Mouse (Mus musculus) testis, postnatal 14 days (tissue): Measurements from ENCODE around the gene Micall1.
A peak's percentile ranks its signal among the peaks of the same experiment; 100 is the strongest.

Source experiments
- DNase-seq: peaks from one replicate; pipeline ENCODE4 v3.0.0; 2021; ENCODE audit warnings: low spot score

Micall1 gene

DNA sequence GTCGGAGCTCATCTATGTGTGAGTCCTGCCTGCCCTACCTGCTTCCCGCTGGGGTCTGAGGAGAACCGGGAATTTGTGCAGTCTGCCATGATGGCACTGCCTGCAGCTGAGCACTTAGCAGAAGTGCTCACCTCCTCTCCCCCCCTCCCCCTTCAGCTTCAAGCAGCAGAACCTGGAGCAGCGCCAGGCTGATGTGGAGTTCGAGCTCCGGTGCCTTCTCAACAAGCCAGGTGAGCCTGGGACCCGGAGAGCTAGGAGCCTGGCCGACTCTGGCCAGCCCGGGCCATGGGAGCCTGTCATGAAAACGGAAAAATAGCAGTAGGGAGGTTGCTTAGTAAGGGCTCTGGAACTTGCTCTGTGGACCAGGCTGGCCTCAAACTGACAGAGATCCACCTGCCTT is 22.1 kb downstream of the Micall1 start:
- no peak for DNase-seq

DNA sequence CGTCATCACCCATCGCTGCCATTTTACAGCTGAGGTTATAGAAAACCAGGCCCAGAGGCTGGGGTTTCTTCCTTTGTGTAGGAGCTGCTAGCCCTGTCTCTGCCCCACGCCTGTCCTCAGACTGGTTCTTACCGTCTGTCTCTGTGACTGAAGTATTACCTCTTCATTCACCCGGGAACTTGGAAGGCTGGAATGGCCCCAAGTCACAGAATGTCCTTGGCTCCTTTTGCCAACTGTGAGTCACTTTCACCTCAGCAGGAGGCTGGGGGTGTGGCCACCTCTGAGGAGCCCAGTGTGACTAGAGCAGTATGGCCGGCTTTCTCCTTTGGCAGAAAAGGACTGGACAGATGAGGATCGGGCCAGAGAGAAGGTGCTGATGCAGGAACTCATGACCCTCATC is 22.7 kb downstream of the Micall1 start:
- DNase-seq = peak; percentile 86

DNA sequence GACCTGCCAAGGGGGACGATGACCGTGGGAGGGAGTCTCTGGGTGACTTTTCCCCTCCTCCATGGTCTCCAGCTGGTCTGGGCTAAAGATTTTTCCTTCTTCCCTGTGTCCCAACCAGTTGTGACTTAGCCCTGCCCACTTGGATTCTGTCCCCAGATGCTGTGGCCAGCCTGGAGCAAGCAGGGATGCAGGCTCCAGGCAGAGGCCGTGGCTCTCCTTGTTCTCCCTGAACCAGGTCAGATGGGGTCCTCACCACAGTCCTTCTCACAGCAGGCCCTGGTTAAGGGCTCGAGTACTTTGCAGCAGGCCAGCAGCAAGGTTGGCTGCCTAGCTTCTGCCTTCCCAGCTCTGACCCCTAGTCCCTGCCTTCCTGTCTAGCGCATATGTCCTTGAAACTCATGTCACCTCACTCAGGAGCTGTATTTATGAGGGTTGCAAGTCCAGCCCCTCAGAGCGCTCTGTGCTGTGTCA is 24.5 kb downstream of the Micall1 start:
- no peak for DNase-seq

DNA sequence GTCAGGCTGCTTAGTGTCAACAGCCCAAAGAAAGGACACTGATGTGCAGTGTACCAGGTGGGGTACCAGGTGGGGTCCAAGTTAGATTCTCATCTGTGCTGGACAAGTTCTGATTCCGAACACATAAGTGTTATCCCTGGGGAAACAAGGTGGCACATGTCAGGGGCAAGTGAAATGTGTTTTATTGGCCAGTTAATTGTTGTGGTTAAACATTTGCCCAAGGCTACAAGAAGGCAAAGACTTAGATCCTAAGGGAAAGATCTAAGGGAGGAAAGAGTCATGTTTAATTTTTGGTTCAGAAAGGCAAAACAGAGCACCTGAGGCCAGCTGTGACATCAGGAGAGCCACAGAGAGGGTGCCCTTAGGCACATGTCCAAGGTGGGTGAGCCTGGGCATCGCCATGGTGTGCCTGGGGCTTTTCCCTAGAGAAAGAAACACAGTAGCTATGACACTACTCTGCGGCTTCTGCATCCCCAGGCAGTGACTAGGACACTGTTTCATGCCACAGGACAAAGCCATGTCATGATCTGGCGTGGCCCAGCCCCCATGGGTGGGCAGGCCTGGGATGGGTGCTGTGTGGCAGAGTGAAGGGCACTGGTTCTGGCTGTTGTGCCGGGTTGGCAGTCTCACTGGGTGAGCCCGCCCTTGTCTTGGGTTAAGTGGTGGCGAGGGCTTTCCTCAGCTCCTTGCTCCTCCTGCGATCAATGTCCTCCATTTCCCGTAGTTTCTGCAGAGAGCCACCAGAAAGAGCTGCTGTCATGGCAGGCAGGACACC is 26.0 kb downstream of the Micall1 start:
- no peak for DNase-seq

DNA sequence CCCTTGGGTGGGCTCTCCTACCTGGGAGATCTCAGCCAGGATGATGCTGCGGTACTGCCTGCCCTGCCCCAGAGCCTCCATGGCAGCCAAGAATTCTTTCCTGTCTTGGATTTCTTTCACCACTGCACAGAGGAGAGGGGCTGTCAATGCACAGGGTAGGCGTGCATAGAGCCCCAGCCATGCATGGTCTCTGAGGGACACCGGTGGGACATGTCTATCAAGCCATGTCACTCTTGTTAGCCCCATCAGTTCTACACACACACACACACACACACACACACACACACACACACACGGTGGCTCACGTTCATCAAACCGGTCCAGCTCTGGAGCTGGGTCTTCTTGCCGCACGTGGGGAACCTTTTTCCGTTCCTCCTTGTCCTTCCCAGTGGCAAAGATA is 26.6 kb downstream of the Micall1 start:
- DNase-seq = no peak

DNA sequence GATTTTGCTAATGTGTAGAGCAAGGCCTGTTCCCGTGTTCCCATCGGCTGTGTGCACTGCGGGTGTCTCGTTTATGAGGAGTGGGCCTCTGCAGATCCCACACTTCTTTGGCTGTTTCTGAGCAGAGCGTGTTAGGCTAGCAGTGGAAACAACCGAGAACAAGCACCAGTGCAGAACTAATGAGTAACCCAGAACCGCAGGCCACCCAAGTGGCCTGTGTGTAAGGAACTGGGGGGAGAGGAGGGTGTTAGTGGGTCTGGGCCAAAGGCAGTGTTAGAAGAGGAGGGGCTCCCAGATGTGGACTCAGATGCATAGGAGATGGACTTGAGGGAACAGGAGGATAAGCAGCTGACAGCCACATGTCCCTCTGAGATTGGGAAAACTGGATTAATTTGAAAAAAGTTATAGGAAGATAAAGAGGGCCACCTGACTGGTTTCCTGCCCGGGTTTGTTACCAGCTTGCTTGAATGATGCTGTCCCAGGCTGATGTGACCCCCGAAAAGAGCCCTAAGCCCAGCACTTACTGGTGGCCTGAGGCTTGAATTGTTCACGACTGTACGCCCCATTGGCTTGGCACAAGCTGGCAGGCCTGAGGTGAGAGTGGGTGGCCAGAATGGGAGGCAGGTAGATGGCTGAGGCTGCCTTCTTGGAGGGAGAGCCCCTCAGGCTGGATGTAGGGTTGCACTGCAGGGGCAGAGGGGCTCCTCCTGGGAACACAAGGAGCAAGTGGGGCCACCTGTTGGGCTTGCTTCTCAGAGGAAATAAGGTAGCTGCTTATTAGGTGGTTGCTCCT is 27.3 kb downstream of the Micall1 start:
- no peak for DNase-seq

DNA sequence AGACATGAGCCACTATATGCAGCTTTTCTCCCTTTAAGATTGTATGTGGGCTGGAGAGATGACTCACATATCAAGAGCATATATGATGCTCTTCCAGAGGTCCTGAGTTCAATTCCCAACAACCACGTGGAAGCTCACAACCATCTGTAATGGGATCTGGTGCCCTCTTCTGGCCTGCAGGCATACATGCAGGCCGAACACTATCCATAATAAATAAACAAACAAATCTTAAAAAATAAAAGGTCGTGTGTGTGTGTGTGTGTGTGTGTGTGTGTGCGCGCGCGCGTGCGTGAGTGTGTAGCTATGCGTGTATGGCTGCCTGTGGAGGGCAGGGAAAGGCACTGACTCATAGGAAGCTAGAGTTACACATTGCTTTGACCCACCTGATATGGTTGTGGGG is 30.9 kb downstream of the Micall1 start:
- no peak for DNase-seq

DNA sequence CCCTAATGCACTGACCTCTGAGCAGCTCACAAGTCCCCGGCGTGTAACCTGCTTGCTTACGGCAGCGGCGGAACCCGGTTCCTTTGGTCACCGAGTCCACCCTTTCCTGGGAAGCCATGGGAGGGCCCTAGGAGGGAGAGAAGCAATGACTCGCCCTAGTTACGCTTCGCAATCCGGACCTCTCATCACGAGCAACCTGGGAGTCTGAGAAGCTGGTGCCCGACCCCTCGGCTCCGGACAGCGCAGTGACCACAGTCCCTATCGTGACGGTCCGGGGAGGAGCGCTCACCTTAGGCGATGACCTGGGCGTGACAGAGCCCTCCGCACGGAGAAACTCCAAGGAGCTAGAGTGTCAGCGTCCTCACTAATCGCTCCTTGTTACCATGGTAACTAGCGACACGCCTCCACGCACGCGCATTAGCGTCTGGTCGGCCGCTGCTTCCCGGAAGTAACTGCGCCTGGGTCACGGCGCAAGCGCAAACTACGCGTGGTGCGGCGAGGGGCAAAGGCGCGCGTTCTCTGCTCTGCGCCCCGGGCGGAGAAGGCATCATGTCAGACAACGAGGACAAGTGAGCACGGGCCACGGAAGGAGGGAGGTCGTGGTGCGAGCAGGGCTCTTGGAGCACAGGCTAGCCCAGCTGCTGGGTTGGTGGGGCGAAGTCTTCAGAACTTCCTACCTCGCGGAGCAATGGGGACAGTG is 32.3 kb downstream of the Micall1 start, which contains the start of the genes Polr2f and 1700088E04Rik:
Gene Polr2f (plus strand): TSS at position 144 of the 700 bp plus-strand sequence.
Gene 1700088E04Rik (minus strand): TSS at position 388 of the 700 bp plus-strand sequence.
- DNase-seq = peak; percentile 93

DNA sequence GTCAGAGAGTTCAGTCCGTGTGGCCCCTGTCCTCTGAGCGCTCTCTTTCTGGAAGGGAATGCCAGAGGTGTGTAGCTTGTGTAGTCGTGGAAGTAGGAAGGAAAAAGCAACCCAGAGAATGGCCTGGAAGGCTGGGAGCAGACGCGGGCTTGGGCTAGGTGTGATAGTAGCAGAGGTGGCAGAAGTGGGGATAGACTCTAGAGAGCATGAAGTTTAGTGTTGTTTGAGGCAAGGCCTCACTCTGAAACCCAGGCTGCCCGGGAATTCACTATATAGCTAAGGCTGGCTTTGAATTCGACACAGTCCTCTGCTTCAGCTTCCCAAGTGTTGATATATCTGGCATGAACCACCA is 32.8 kb downstream of the Micall1 start:
- DNase-seq = no peak

DNA sequence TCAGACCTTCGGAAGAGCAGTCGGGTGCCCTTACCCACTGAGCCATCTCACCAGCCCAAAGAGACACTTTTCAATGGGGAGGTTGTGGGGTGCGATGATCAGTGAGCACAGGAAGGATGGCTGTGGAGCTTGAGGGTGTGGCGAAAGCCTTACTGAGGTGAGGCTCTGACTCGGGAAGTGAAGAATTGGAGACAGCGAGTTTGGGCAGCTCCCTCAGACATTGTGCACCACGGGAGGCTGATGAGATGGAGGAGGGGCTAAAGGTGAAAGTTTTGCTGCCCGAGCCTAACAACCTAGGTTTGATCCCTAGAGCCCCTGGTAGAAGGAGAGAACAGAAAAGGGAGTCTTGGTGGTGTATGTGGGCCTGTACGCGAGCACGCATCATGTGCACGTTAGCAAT is 34.6 kb downstream of the Micall1 start:
- no peak for DNase-seq

DNA sequence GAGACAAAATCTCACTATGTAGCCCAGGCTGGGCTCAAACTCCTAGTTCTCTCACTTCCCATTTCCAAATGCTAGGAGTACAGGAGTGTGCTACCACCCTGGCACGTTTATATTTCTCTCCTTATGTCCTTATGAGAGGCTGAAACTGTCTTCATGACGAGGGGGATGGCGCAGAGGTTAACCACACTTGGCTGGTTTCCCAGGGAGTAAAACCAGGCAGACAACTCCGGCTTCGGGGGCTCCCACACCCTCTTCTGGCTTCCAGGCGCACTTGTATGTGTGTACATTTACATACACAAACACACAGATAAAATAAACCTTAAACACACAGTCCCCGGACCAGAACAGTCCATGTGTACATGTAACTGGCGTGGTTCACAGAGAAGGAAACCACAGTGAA is 35.3 kb downstream of the Micall1 start:
- no peak for DNase-seq

DNA sequence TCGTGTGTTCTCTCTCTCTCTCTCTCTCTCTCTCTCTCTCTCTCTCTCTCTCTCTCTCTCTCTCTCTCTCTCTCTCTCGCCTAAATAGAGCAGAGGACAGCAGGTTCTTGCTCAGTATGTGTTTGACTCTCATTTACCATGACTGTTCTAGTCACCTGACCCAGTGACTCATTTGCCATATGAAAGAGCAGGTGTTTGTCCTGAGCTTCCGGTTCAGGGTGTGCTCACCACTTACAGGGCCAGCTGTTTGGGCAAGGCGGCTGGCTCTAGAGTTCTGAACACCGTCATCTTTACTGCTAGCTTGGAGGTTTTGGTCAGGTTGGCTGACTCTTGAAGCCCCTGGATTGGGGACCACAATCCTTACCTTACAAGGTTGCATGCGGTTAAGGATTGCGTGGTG is 36.8 kb downstream of the Micall1 start:
- no peak for DNase-seq

DNA sequence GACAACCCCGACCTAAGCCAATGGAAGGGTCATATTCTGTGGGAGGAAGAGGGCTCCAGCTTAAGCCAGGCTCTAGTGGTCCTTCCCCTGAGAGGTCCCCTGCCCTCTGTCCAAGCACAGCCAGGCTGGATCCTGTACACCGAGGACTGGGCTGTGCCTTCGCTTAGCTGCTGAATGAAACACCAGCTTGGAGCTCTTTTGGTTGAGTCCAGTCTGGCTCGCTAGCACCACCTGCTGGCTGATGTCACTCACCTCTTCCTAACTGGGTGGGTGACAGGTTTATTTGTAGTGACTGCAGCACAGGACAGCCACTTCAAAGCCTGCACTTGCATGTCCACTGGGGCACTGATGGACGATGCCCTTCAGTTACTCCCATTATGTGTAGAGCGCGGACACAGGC is 39.8 kb downstream of the Micall1 start:
- peak; percentile 63 for DNase-seq

DNA sequence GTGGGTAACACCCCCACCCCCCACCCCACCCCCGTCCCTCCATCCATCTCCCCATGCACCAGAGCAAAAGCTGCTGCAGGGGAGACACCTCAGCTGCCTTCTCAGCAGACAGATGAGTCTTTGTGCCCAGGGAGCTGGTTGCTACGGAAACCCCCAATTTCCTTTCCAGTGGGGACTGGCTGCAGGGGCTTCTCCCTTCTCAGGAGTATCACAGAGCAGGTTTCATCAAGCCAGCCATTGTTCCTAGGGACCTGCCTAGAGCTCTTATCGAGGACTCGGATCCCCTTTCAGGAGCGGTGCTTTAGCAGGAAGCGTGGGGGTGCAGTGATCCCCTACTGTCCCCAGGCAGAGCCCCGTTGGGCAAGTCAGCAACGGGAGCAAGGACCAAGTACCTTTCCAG is 43.2 kb downstream of the Micall1 start:
- DNase-seq = no peak

DNA sequence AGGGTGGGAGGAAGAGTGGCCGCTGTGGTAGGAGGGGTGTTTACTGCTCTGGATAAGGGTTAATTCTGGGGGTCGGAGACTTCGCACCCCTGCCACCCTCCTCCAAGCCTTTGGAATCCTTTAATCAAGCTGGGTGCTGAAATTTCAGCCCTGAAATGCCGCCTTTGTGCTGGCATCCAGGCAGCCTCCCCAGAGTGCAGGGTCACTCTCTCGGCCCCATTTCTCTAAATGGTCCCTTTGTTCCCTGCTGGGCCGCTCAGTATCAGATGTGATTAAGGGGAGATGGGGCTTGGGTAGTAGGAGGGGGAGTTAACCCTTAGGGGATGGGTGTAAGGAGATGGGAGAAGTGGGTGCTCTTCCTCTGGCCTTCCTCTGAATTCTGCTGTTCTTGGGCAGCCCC is 44.0 kb downstream of the Micall1 start:
- DNase-seq = no peak

DNA sequence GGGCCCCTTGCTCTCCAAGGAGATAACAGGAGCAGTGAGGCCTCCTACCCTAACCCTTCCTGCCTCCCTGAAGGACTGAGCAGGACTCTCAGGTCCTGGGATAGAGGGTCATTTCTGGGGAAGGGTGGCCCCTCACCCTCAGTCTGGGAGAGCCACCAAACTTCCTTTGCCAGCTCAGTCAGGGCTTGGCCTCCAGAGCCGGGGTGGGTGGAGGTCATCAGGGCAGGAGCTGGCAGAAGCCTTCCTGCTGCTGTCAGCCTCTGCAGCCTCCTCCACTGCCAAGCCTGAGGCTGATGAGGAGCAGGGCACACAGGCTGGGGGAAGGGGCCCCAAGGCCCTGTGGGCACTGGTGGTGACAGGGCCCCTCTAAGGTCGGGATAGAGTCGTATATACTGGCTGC is 46.9 kb downstream of the Micall1 start:
- DNase-seq = no peak

DNA sequence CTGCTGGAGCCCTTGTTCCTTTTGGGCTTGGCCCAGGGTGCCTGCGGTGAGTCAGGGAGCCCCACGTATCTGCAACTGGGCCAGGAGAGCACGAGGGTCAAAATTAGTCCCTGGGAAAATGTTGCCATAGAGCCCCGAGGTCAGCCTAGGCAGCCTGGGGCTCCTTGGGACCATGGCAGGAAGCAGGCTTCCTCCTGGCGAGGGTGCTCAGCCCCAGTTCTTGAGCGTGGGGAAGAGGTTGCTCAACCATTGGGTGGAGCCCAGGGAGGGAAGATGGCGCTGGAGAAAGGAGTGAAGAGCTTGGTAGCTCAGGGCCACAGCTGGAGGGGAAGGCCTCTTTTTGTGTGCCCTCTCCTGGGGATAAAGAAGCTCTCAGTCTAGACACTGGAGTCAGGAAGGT is 53.6 kb downstream of the Micall1 start:
- DNase-seq = no peak

DNA sequence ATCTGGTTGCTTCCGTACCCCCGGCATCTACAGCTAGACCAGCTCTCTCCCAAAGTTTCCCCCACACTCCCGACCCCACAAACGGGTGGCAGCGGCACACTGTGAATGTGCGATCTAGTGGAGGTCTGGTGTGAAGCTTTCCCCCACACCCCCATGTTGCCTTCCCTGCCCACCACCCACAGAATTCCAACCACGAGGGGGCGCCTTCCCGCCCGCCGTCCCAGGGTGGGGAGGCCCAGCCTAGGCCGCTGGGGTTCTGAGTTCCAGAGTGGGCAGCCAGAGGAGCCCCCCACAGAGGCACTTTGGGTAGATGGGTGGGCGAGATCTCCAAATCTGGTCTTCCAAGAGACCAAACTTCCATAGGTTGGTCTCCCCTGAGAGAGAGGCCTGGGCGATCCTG is 54.1 kb downstream of the Micall1 start:
- DNase-seq = peak; percentile 43

DNA sequence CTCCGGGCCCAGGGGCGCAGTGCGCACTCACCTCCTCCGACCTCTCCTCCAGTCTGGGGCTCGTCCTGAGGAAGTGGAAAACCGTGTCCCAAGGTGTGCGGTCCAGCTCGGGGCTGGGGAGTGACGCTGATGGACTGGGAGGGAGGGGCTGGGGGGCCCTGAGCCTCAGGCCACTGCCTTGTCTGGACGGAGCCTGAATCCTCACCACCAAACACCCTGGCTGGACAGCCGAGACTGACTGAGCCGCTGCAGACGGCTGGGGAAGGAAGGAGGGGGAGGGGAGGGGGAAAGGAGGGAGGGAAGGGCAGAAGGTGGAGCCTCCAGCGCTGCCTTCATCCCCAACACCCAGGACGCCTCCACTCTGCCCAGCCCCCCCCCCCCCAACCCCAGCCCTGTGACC is 55.6 kb downstream of the Micall1 start:
- no peak for DNase-seq

DNA sequence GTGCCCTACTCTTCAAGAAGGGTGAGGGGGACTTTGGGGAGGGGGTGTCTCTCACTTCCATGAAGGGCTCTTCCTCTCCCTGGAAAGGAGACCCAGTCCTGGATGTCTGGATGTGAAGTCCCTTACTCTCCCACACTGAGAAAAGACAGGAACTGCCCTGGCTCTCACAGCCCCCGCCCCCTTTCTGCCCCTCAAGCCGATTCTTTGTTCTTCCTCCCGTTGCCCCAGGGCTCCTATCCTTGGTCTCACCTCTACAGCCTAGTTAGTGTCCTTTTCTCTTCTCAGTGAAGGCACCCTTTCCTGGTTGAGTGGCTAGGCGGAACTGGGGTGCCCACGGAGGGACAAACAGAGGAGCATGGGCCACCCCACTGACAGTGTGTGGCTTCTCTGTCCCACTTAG is 56.4 kb downstream of the Micall1 start, which contains the start of gene Sox10:
Gene Sox10 (minus strand): TSS at position 101 of the 400 bp plus-strand sequence.
- DNase-seq = no peak

DNA sequence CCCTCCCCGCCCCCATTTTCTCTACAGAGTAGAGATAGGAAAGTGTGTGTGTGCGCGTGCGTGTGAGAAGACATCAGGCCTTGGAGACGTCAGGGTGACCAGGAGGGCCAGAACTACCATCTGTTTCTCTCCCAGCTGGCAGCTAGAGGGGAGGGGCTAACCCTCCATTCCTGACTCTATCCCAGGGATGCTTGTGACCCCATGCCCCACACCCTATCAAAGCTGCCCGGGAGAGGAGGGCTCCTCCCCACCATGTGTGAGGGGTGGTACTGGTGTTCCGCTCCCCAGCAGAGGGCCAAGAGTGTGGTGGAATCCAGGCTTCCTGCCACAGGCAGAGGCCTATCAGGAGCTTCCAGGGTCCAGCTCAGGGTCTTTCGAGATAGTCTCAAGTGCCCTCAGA is 58.0 kb downstream of the Micall1 start:
- DNase-seq = no peak

DNA sequence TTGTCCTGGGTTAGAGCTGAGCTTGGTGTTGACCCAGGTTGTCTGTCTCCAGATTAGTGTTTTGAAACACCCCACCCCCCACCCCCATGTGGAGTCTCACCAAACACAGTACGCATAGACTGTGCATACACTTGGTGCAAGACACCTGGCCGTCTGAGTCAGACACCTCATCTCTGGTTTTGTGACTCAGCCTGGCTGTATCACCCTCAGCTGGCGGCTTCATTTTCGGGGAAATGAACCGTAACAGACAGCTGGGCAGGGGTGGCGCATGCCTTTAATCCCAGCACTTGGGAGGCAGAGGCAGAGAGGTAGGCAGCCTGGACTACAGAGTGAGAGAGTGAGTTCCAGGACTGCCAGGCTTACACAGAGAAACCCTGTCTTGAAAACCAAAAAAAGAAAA is 68.2 kb downstream of the Micall1 start:
- DNase-seq = no peak

DNA sequence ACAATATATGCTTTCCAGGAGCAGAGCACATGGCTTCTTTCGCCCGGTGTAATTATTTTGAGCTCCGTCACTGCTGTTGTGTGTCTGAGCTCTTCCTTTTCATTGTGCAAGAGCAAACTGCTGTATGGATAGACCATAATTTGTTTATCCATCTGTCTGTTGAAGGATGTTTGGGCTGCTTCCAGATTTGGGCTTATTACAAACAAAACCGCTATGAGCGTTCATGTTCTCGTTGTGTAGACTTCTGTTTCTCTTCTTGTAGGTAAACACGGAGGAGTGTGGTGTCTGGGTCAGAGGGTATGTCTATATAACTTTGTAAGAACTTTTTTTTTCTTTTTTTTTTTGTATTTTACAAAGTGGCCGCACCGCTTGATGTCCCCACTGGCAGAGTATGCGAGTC is 76.5 kb downstream of the Micall1 start:
- DNase-seq = no peak
